Mouse (Mus musculus) embryonic facial prominence, embryonic 14.5 days (tissue): ENCODE data around the gene Acvr2a. TPM values are rescaled to one million over a fixed set of nuclear protein-coding genes. Genes with fewer than 3 reads are reported as not detected.

Source experiments
- ATAC-seq: fragments of 200-750 bp; cut with Nextera tagmentation; 2 replicates; pipeline ENCODE4 v1.8.0; 2017; ENCODE audit warnings: low read depth, moderate number of reproducible peaks, moderate TSS enrichment
- DNase-seq: peaks from one replicate; pipeline ENCODE4 v3.0.0-alpha.2; 2015; ENCODE audit warnings: low spot score
- H3K27ac ChIP-seq: fragments of 300-500 bp; sonication (generic); replicated peaks from 2 replicates; pipeline ENCODE4 v1.5.1; 2014; ENCODE audit warnings: low read depth, mild to moderate bottlenecking, low read length, moderate library complexity
- H3K27me3 ChIP-seq: fragments of 300-500 bp; sonication (generic); replicated peaks from 2 replicates; pipeline ENCODE4 v1.6.1; 2014; ENCODE audit warnings: low read length; ENCODE audit not compliant: control insufficient read depth, insufficient read depth
- H3K36me3 ChIP-seq: fragments of 300-500 bp; sonication (generic); 2 replicates; pipeline ENCODE4 v1.6.1; 2014; ENCODE audit warnings: low read length, mixed read lengths; ENCODE audit not compliant: control insufficient read depth, insufficient read depth
- H3K4me1 ChIP-seq: fragments of 300-500 bp; sonication (generic); 2 replicates; pipeline ENCODE4 v1.6.1; 2014; ENCODE audit warnings: antibody characterized with exemption, low read length; ENCODE audit not compliant: control insufficient read depth, insufficient read depth
- H3K4me2 ChIP-seq: fragments of 300-500 bp; sonication (generic); 2 replicates; pipeline ENCODE4 v1.6.1; 2014; ENCODE audit warnings: low read depth, mild to moderate bottlenecking, low read length, moderate library complexity, mixed read lengths
- H3K4me3 ChIP-seq: fragments of 300-500 bp; sonication (generic); 2 replicates; pipeline ENCODE4 v1.5.1; 2014; ENCODE audit warnings: low read depth, mild to moderate bottlenecking, low read length
- H3K9ac ChIP-seq: fragments of 300-500 bp; sonication (generic); 2 replicates; pipeline ENCODE4 v1.6.1; 2014; ENCODE audit warnings: low read depth, mild to moderate bottlenecking, low read length, moderate library complexity, mixed read lengths
- H3K9me3 ChIP-seq: fragments of 300-500 bp; sonication (generic); 2 replicates; pipeline ENCODE4 v1.6.1; 2016; ENCODE audit warnings: low read length; ENCODE audit not compliant: control insufficient read depth
- WGBS: fragments of 180-500 bp; shearing (Covaris S2); extraction: QIAGEN DNeasy Blood & Tissue Kit; methylation state at CpG from one replicate; pipeline ENCODE4 v1.1.7; 2014; 5-methylcytosine and 5-hydroxymethylcytosine counted together
- polyA plus RNA-seq: library from polyadenylated mRNA; unstranded; fragments of >200 nt; fragmentation: Nextera tagmentation; extraction: Ambion mirVana; gene quantifications from 2 replicates; pipeline ENCODE4 v1.2.1, GENCODE M21; 2014

The Acvr2a gene
- polyA plus RNA-seq, 1 experiment from 2014 or later, result 19.6 TPM

GRCm38 (mm10) chr2:48915832-48916231, 101.9 kb downstream of the Acvr2a start:
- ATAC-seq (no peak), DNase-seq (no peak)
- H3K27me3 ChIP-seq, result no peaks in the 10 kb centered on the region
- H3K4me2 ChIP-seq, result no peak overlapping the region
- no peak overlapping the region for H3K9ac ChIP-seq
- no peaks in the 10 kb centered on the region for H3K4me1 ChIP-seq
- no peaks in the 10 kb centered on the region for H3K9me3 ChIP-seq
- H3K36me3 ChIP-seq, result peaks cover 47% of the 10 kb centered on the region
- H3K27ac ChIP-seq, result no peak overlapping the region
- H3K4me3 ChIP-seq, result no peak overlapping the region

- no peak for ATAC-seq
- H3K9ac ChIP-seq, result no peak overlapping the region
Observed at GRCm38 (mm10) chr2:48935058-48935457, 121.1 kb downstream of the Acvr2a start.

GRCm38 (mm10) chr2:48947761-48948160, 133.9 kb downstream of the Acvr2a start:
- Histone ChIP-seq H3K27ac (no peak overlapping the region), H3K9me3 (no peaks in the 10 kb centered on the region), H3K4me2 (peak overlapping the region; percentile 74), H3K4me1 (peaks cover 12% of the 10 kb centered on the region), H3K4me3 (peak overlapping the region; percentile 92), H3K9ac (peak overlapping the region; percentile 92), H3K36me3 (no peaks in the 10 kb centered on the region), H3K27me3 (no peaks in the 10 kb centered on the region)
- 57% methylated on average over 3 of the region's 3 CpGs for WGBS
- DNase-seq (no peak), ATAC-seq (no peak)

More at GRCm38 (mm10) chr2:48935058-48935457, 121.1 kb downstream of the Acvr2a start:
- no peak for DNase-seq
- Histone ChIP-seq H3K4me3 (no peak overlapping the region), H3K27me3 (no peaks in the 10 kb centered on the region), H3K9me3 (no peaks in the 10 kb centered on the region), H3K36me3 (peaks cover 41% of the 10 kb centered on the region), H3K27ac (no peak overlapping the region), H3K4me1 (no peaks in the 10 kb centered on the region), H3K4me2 (no peak overlapping the region)
- 89% methylated on average over 2 of the region's 2 CpGs for WGBS

GRCm38 (mm10) chr2:48948841-48949584, 135.1 kb downstream of the Acvr2a start, which contains the start of gene Mbd5:
TSS of gene Mbd5 (plus strand) at chr2:48949508.
- WGBS, result 1% methylated on average over 27 of the region's 49 CpGs

GRCm38 (mm10) chr2:48949743-48950251, 135.9 kb downstream of the Acvr2a start:
- H3K27me3 ChIP-seq, result no peaks in the 10 kb centered on the region
- H3K9me3 ChIP-seq, result no peaks in the 10 kb centered on the region
- H3K9ac ChIP-seq, result peak overlapping the region; percentile 80
- H3K4me1 ChIP-seq, result peaks cover 12% of the 10 kb centered on the region
- DNase-seq (no peak), ATAC-seq (peak; percentile 53)
- WGBS, result 2% methylated on average over 9 of the region's 9 CpGs
- H3K36me3 ChIP-seq, result no peaks in the 10 kb centered on the region
- peak overlapping the region; percentile 94 for H3K27ac ChIP-seq
- peak overlapping the region; percentile 60 for H3K4me2 ChIP-seq
- H3K4me3 ChIP-seq, result peak overlapping the region; percentile 92

More at GRCm38 (mm10) chr2:48948841-48949584, 135.1 kb downstream of the Acvr2a start, which contains the start of gene Mbd5:
- peak within 1 kb of the TSS; percentile 74 for H3K4me2 ChIP-seq
- H3K36me3 ChIP-seq, result no peaks in the 10 kb centered on the region
- no peaks in the 10 kb centered on the region for H3K9me3 ChIP-seq
- peak within 1 kb of the TSS; percentile 94 for H3K27ac ChIP-seq
- H3K4me1 ChIP-seq, result peaks cover 12% of the 10 kb centered on the region
- peak within 1 kb of the TSS; percentile 92 for H3K4me3 ChIP-seq
- peak; percentile 100 for DNase-seq
- peak within 1 kb of the TSS; percentile 92 for H3K9ac ChIP-seq
- peak; percentile 100 for ATAC-seq
- no peaks in the 10 kb centered on the region for H3K27me3 ChIP-seq

DNA sequence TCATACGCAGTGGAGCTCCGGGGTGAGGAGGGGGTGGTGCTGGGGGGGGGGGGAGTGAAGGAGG, 136.2 kb downstream of the Acvr2a start, which contains the start of gene Orc4:
Gene Orc4, minus strand, starts transcription at position 26 of the 64 bp plus-strand sequence.
- DNase-seq, result no peak
- H3K4me2 ChIP-seq, result peak within 1 kb of the TSS; percentile 74
- WGBS, result 0% methylated on average over 2 of the region's 2 CpGs
- H3K27ac ChIP-seq, result peak within 1 kb of the TSS; percentile 94
- ATAC-seq, result no peak
- no peaks in the 10 kb centered on the region for H3K36me3 ChIP-seq
- H3K4me3 ChIP-seq, result peak within 1 kb of the TSS; percentile 92
- peaks cover 12% of the 10 kb centered on the region for H3K4me1 ChIP-seq
- no peaks in the 10 kb centered on the region for H3K9me3 ChIP-seq
- peak within 1 kb of the TSS; percentile 92 for H3K9ac ChIP-seq
- H3K27me3 ChIP-seq, result no peaks in the 10 kb centered on the region

DNA sequence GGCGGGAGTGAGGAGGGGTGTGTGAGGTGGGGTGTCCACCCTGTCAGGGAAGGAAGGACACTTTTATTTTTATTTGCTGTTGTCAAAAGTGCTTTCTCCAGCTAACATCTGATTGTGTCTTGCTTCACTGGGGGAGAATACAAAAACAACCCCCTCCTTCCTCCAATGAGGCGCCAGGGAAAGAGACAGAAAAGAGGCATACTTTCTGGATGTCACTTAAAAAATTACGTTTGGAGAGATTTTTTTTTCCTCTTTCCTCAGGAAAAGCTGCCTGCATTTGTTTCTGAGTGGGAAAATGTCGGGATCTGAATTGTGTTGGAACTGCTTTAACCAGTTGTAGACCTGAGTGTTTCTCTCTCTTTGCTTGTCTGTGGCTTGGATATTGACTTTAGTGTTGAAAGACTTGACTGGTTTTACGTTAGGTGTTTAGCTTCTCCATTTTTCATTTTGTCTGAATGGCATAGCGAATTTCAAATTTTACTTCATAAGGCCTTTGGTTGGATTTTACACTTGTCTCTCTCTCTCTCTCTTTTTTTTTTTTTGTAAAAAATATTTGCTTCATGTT, 136.5 kb downstream of the Acvr2a start:
- DNase-seq, result peak; percentile 12
- 10% methylated on average over 5 of the region's 6 CpGs for WGBS

More for the DNA sequence above, 136.5 kb downstream of the Acvr2a start:
- peak overlapping the region; percentile 60 for H3K4me2 ChIP-seq
- no peaks in the 10 kb centered on the region for H3K27me3 ChIP-seq
- ATAC-seq, result no peak
- H3K36me3 ChIP-seq, result no peaks in the 10 kb centered on the region
- peaks cover 12% of the 10 kb centered on the region for H3K4me1 ChIP-seq
- no peaks in the 10 kb centered on the region for H3K9me3 ChIP-seq
- peak overlapping the region; percentile 94 for H3K27ac ChIP-seq
- H3K9ac ChIP-seq, result peak overlapping the region; percentile 80
- H3K4me3 ChIP-seq, result peak overlapping the region; percentile 92
